Mouse (Mus musculus) hindbrain, embryonic 10.5 days (tissue): ENCODE measurements around the gene Tctex1d2. TPM values are rescaled to one million over a fixed set of nuclear protein-coding genes. Genes with fewer than 3 reads are reported as not detected.

Experiments
- DNase-seq: peaks from one replicate; pipeline ENCODE4 v3.0.0-alpha.2; 2017; ENCODE audit warnings: low spot score
- H3K27ac ChIP-seq: fragments of 300-500 bp; sonication (generic); 2 replicates; pipeline ENCODE4 v1.5.1; 2016; ENCODE audit warnings: mild to moderate bottlenecking, moderate library complexity
- H3K27me3 ChIP-seq: fragments of 300-500 bp; sonication (generic); 2 replicates; pipeline ENCODE4 v1.6.1; 2016; ENCODE audit warnings: mild to moderate bottlenecking; ENCODE audit not compliant: poor library complexity, insufficient read depth, severe bottlenecking
- H3K36me3 ChIP-seq: fragments of 300-500 bp; sonication (generic); 2 replicates; pipeline ENCODE4 v1.6.1; 2016; ENCODE audit warnings: mild to moderate bottlenecking, moderate library complexity
- H3K4me1 ChIP-seq: fragments of 300-500 bp; sonication (generic); replicated peaks from 2 replicates; pipeline ENCODE4 v1.6.1; 2016; ENCODE audit warnings: mild to moderate bottlenecking
- H3K4me3 ChIP-seq: fragments of 300-500 bp; sonication (generic); 2 replicates; pipeline ENCODE4 v1.5.1; 2016; ENCODE audit warnings: mild to moderate bottlenecking, moderate library complexity
- H3K9me3 ChIP-seq: fragments of 300-500 bp; sonication (generic); 2 replicates; pipeline ENCODE4 v1.6.1; 2016; ENCODE audit warnings: mild to moderate bottlenecking, moderate library complexity
- WGBS: fragments of 180-500 bp; shearing (Covaris S2); methylation state at CpG from one replicate; pipeline ENCODE4 v1.1.7; 2016; 5-methylcytosine and 5-hydroxymethylcytosine counted together
- polyA plus RNA-seq: library from polyadenylated mRNA; unstranded; fragments of >200 nt; fragmentation: Nextera tagmentation; extraction: Ambion mirVana; gene quantifications from 2 replicates; pipeline ENCODE4 v1.2.1, GENCODE M21; 2016

Tctex1d2 gene
- polyA plus RNA-seq, 1 experiment from 2014 or later = 35.9 TPM

- H3K9me3 ChIP-seq = no peaks in the 10 kb centered on the region
- H3K4me1 ChIP-seq = no peaks in the 10 kb centered on the region
- no peak for DNase-seq
- 63% methylated on average over 4 of the region's 4 CpGs for WGBS
- H3K27me3 ChIP-seq = no peaks in the 10 kb centered on the region
- H3K36me3 ChIP-seq = peaks cover 45% of the 10 kb centered on the region
- no peak overlapping the region for H3K27ac ChIP-seq
- H3K4me3 ChIP-seq = no peak overlapping the region
Measured at GRCm38 (mm10) chr16:32460518-32460917, 41.0 kb downstream of the Tctex1d2 start.

GRCm38 (mm10) chr16:32461713-32462112 is 42.2 kb downstream of the Tctex1d2 start:
- no peaks in the 10 kb centered on the region for H3K4me1 ChIP-seq
- no peaks in the 10 kb centered on the region for H3K27me3 ChIP-seq
- H3K9me3 ChIP-seq = no peaks in the 10 kb centered on the region
- DNase-seq = no peak
- H3K36me3 ChIP-seq = peaks cover 41% of the 10 kb centered on the region
- no peak overlapping the region for H3K4me3 ChIP-seq
- no peak overlapping the region for H3K27ac ChIP-seq
- WGBS = 96% methylated on average over 5 of the region's 5 CpGs

GRCm38 (mm10) chr16:32462950-32463349 is 43.4 kb downstream of the Tctex1d2 start:
- Histone ChIP-seq H3K9me3 (no peaks in the 10 kb centered on the region), H3K36me3 (peaks cover 48% of the 10 kb centered on the region), H3K4me3 (no peak overlapping the region), H3K27me3 (no peaks in the 10 kb centered on the region), H3K27ac (no peak overlapping the region), H3K4me1 (no peaks in the 10 kb centered on the region)
- DNase-seq = no peak
- WGBS = 97% methylated on average over 16 of the region's 16 CpGs

GRCm38 (mm10) chr16:32463426-32463825 is 43.9 kb downstream of the Tctex1d2 start:
- Histone ChIP-seq H3K27me3 (no peaks in the 10 kb centered on the region), H3K27ac (no peak overlapping the region), H3K4me1 (no peaks in the 10 kb centered on the region), H3K9me3 (no peaks in the 10 kb centered on the region), H3K4me3 (no peak overlapping the region), H3K36me3 (peaks cover 51% of the 10 kb centered on the region)
- DNase-seq = no peak
- 94% methylated on average over 2 of the region's 2 CpGs for WGBS

GRCm38 (mm10) chr16:32464908-32465307 is 45.4 kb downstream of the Tctex1d2 start:
- H3K27ac ChIP-seq = no peak overlapping the region
- H3K4me1 ChIP-seq = no peaks in the 10 kb centered on the region
- WGBS = 0% methylated on average over 1 of the region's 1 CpGs
- DNase-seq = no peak
- no peaks in the 10 kb centered on the region for H3K27me3 ChIP-seq
- no peak overlapping the region for H3K4me3 ChIP-seq
- H3K9me3 ChIP-seq = no peaks in the 10 kb centered on the region
- H3K36me3 ChIP-seq = peaks cover 55% of the 10 kb centered on the region

GRCm38 (mm10) chr16:32468488-32468887 is 49.0 kb downstream of the Tctex1d2 start:
- DNase-seq = no peak
- Histone ChIP-seq H3K27me3 (no peaks in the 10 kb centered on the region), H3K36me3 (peaks cover 74% of the 10 kb centered on the region), H3K9me3 (no peaks in the 10 kb centered on the region), H3K27ac (no peak overlapping the region), H3K4me3 (no peak overlapping the region), H3K4me1 (peaks cover 9% of the 10 kb centered on the region)
- WGBS = 87% methylated on average over 3 of the region's 3 CpGs

- 82% methylated on average over 5 of the region's 5 CpGs for WGBS
- H3K27me3 ChIP-seq = no peaks in the 10 kb centered on the region
- H3K9me3 ChIP-seq = no peaks in the 10 kb centered on the region
- H3K4me3 ChIP-seq = no peak overlapping the region
- H3K27ac ChIP-seq = no peak overlapping the region
- peaks cover 9% of the 10 kb centered on the region for H3K4me1 ChIP-seq
- peaks cover 71% of the 10 kb centered on the region for H3K36me3 ChIP-seq
- DNase-seq = no peak
Measured at GRCm38 (mm10) chr16:32469404-32470105, 50.1 kb downstream of the Tctex1d2 start.

- Histone ChIP-seq H3K4me3 (no peak overlapping the region), H3K9me3 (no peaks in the 10 kb centered on the region), H3K4me1 (peaks cover 9% of the 10 kb centered on the region), H3K36me3 (peaks cover 54% of the 10 kb centered on the region), H3K27me3 (no peaks in the 10 kb centered on the region), H3K27ac (no peak overlapping the region)
- no peak for DNase-seq
- WGBS = 73% methylated on average over 7 of the region's 7 CpGs
Measured at GRCm38 (mm10) chr16:32472276-32473015, 52.9 kb downstream of the Tctex1d2 start.

- H3K36me3 ChIP-seq = peaks cover 12% of the 10 kb centered on the region
- no peak overlapping the region for H3K4me3 ChIP-seq
- peaks cover 5% of the 10 kb centered on the region for H3K4me1 ChIP-seq
- H3K27ac ChIP-seq = no peak overlapping the region
- no peaks in the 10 kb centered on the region for H3K27me3 ChIP-seq
- WGBS = 87% methylated on average over 6 of the region's 6 CpGs
- no peaks in the 10 kb centered on the region for H3K9me3 ChIP-seq
- DNase-seq = no peak
Measured at GRCm38 (mm10) chr16:32477315-32477714, 57.8 kb downstream of the Tctex1d2 start.

Other genes with a start within 250 kb of the Tctex1d2 start
- gene Bex6, start 239.9 kb upstream of the Tctex1d2 start, polyA plus RNA-seq = not detected in 2 replicates
- 9.0 and 10.6 TPM in 2 replicates for gene Fbxo45, start 172.5 kb upstream of the Tctex1d2 start, polyA plus RNA-seq
- 17.4 and 19.0 TPM in 2 replicates for gene Wdr53, start 172.5 kb upstream of the Tctex1d2 start, polyA plus RNA-seq
- gene Smco1, start 148.2 kb upstream of the Tctex1d2 start, polyA plus RNA-seq = 0.10 TPM in 1 of 2 replicates, not detected in the other
- 24.0 and 32.2 TPM in 2 replicates for gene Rnf168, start 142.2 kb upstream of the Tctex1d2 start, polyA plus RNA-seq
- 25.2 and 27.0 TPM in 2 replicates for gene Ubxn7, start 87.4 kb upstream of the Tctex1d2 start, polyA plus RNA-seq
- gene Tm4sf19, start 19.2 kb upstream of the Tctex1d2 start, polyA plus RNA-seq = not detected in 2 replicates
- gene Pcyt1a, start 11.2 kb downstream of the Tctex1d2 start, polyA plus RNA-seq = 38.6 and 42.9 TPM in 2 replicates
- 0.20 and 0.44 TPM in 2 replicates for gene Slc51a, start 68.2 kb downstream of the Tctex1d2 start, polyA plus RNA-seq
- not detected in 2 replicates for gene Zdhhc19, start 76.6 kb downstream of the Tctex1d2 start, polyA plus RNA-seq
- gene Tfrc, start 189.2 kb downstream of the Tctex1d2 start, polyA plus RNA-seq = 42.5 and 69.9 TPM in 2 replicates
- 7.8 and 8.4 TPM in 2 replicates for gene Tnk2, start 224.2 kb downstream of the Tctex1d2 start, polyA plus RNA-seq